Mouse (Mus musculus) adrenal gland, adult (tissue): ENCODE measurements around the gene N4bp1.

Experiments used
- DNase-seq, 2 experiments: peaks; one replicate each; pipeline ENCODE4 v3.0.0; 2022 to 2023; ENCODE audit warnings: low spot score in 1 of 2; ENCODE audit not compliant: inconsistent age in 2 of 2

The N4bp1 gene

DNA sequence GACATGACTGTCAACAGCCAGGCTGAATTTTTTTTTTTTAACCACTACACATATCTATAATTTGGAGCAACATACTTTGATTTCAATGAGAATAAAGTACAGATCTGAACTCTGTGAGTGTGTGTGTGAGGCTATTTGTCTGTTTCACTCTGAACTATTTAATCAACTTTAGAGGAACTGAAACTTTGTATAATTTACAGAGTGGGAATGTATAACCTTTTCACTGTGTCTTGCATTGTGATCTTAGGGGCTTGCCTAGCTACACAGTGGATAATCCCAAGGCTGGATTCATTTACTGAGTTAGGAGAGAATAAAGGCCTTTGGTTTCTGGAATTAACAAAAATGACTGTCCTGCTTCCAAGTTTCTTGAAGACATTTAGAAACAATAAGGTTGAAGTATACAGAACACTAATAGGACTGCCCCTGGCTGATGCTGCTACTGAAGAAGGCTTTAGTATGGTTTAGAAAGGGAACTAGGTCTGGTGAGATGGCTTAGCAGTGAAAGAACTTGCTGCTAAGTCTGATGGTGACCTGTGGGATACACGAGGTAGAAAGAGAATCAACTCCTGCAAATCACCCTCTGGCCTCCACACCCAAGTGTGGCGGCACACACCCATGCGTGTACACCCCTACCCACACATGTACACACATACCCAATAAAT lies 22.8 kb downstream of the N4bp1 start:
- no peak for DNase-seq

DNA sequence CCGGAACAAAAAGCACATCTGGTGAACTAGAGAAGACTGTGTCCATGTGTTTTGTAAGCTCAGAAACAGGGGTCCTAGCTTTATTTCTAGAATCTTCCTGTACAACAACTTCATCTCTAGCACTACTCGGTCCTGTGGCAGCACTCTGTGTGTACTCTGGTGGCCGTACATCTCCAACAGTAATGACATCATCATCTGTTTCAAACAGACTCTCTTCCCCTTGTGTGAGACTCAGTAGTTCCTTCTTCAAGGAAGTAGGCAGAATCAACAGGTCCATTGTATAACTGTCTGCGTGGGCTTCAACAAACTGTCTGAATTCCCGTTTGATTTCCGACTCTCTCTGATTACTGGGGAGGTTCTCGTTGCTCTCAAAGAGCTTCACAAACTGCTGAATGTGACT lies 23.5 kb downstream of the N4bp1 start:
- no peak for DNase-seq

DNA sequence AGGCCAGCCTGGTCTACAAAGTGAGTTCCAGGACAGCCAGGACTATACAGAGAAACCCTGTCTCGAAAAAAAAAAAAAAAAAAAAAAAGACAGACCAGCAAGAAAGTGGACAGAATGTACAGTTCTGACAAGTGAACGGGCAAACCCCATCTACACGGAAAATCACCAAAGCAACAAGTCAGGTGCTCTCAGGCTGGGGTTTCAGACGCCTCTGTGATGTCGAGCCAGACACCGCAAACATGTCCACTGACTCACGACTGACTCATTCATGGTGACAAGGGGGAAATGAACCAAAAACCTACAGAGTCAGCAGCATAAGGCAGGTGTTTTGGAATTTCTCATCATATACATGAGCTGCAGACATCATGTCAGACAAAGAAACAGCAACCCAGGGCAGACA lies 28.8 kb downstream of the N4bp1 start:
- DNase-seq: peak; percentile 53 to 65

DNA sequence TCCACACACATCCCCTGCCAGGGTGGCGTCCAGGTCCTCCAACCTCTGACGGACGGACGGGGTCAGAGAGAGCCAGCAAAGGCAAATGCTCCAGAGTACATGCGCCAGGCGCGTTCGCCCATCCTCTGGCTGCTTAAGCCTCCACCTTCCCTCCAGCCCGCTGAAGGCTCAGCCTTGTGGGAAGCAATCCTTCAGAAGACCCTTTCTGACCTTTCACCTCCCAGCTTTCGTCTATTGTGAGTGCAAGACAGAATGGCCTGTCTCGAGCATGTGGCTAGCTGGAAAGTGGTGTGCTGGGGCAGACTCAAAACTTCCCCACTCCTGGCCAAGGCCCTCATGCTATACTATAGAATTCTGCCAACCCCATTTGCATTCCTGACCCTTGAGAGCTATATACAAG lies 30.4 kb downstream of the N4bp1 start:
- DNase-seq: no peak

DNA sequence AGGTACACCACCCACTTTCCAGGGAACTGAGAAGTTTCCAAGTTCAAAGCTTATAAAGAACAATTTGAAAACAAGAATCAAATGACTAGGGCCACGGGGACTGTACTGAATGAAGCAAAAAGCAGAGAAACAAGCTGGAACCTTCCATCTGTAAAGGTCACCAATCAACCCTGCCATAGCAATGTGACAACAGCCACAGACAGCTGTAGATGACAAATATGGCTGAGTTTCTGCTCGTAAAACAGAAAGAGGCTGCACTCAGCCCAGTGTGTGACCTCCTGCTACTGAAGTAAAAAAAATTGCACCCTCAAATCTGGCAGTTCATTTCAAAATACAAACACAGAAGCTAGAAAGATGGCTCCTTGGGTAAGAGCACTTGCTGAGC lies 31.1 kb downstream of the N4bp1 start:
- no peak for DNase-seq

DNA sequence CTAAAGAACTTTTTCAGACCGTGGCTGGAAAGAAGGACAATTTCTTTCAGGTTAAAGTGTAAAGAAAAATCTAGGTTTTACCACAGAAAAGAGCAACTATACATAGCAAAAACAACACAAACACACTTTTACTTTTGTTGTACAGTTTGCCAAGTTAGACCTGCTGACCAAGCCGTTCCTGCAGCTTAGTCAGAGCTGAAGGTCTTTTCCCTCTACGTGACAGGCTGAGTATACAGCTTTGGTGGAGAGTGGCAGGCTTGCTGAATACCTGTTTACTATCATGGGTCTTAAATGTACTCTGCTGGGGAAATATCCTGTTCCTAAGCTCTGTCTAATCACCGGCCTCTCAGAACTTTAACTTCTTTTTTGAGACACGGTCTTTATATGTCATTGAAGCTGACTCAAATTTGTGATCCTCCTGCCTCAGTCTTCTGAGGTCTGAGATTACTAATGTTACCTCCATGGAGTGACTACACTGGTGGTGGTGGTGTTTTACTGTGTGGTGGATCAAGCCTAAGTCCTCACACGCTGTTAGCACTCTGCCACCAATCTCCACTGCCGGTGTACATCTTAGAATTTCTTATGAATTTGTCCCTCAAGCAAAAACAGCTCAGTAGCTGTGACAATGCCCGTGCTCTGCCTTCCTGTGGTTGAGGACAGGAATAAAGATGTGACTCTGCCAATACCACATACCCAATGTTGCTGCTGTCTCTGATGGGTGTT lies 31.6 kb downstream of the N4bp1 start:
- peak in 1 of 2 experiments; percentile 57 for DNase-seq

DNA sequence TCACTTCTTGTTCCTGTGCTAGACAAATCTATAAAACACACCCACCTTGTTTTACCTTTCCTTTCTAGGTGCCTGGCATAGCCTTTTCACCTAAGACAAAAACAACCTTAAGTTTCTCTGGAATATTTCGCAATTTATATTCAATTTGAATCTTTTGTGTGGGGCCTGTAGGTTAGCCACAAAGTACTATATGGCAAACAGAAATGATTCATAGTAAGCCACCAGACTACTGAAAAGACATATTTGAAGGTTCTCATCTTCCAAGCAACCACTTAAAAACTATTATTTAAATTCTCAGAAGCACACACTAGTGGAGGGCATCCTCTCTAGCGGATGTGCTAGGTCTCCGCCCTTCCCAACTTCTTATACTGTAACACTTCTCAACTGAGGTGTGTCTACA lies 32.6 kb downstream of the N4bp1 start:
- no peak for DNase-seq

- DNase-seq: no peak
These were observed 36.2 kb downstream of the N4bp1 start for GRCm38 (mm10) chr8:86848876-86849275.

GRCm38 (mm10) chr8:86848401-86848800 lies 36.7 kb downstream of the N4bp1 start:
- DNase-seq: peak in 1 of 2 experiments; percentile 77

DNA sequence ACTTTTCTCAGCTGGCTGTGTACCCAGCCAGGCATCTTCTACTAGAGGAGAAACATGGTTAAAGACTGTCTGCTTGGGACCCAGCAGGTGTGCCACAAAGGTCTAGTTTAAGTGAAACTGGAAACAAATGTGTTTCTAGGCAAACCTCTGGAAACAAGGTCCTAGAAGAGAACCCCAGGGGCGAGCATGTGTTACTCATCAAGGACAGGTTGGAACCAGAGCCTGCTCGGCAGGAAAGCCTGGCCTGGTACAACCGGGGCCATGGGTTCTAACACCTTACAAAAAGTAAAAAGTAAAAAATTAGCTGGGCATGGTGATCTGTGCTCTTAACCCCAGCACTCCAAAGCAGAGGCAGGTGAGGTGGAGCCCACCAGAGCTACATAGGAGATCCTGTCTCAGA lies 38.0 kb downstream of the N4bp1 start:
- no peak for DNase-seq

DNA sequence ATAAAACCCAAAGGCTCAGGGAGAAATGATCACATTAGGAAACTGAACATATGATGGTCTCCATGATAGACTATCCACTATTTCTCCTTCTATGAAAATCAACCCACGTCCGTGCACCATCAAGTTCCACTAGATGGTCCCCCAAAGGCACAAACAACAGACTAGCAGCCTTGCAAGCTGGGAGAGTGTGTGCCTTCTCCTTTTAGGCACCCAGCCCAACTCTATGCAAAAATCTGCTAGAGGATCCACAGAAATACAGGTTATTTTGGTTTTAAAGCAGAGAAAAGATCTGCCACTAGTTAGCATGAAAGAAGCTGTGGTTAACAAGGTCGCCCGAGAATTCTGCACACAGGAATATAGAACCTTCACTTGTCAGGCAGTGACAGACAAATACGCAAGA lies 39.2 kb downstream of the N4bp1 start:
- DNase-seq: no peak

DNA sequence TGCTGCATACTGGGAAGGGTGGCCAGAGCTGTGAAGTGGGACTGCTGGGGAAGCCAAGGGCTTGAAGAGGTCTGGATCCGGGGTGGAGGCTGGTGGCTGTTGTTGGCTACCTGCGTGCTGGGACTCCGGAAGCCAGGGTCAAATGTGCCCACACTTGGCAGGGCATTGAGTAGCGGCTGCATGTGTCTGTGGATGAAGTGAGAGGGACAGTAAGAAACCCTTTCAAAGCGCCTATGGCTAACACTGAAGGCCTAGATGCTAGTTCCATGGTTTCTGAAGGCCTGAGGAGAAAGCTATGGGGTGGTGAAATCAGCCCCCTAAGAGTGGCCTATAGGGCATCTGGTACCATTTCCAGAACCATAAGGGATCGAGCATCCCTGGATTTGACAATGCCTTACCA lies 40.2 kb downstream of the N4bp1 start:
- no peak for DNase-seq

DNA sequence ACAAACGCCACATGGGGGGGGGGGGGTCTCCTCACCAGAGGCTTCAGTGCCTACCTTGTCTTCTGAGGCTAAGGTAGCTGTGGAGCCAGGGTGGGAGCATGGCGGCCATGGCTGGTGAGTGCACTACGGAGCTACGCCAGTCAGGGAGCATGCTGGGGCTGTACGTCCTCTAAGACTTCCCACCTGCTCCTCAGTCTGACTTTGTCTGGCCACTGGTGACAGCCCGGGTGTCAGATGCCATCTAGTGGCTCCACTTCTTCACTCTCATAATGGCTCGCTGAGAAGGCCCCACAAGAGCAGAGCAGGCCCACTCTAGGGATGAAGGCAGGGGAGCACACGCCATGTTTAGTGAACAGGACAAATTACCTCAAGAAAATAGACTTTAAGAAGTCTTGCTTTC lies 41.2 kb downstream of the N4bp1 start:
- no peak for DNase-seq

GRCm38 (mm10) chr8:86841556-86842309 lies 43.3 kb downstream of the N4bp1 start:
- no peak for DNase-seq

- no peak for DNase-seq
These were observed 44.9 kb downstream of the N4bp1 start for GRCm38 (mm10) chr8:86840120-86840693.

DNA sequence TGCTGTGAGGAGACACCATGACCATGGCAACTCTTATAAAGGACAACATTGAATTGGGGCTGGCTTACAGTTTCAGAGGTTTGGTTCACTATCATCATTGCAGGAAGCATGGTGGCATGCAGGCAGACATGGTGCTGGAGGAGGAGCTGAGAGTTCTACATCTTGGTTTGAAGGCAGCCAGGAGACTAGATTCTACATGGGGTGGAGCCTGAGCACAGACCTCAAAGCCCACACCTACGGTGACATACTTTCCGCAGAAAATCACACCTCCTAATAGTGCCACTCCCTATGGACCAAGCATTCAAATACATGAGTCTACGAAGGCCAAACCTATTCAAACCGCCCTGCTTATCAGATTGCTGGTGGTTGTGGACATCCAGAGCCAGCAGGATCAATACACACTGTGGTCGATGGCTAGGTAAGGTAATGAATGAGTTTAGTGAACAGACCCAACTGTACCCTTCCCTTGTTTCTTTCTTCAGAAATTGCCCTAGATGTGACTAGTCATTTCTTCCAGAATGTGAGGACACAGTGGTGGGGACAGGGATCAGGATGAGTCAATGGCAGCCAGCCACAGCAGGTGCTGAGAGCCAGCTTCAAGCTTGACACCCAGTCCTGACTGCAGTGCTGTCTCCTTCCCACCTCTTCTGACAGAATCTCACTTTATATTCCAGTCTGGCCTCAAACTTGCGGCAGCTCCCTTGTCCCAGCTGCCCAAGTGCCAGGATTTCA lies 46.2 kb downstream of the N4bp1 start:
- DNase-seq: no peak

- DNase-seq: no peak
These were observed 47.8 kb downstream of the N4bp1 start for GRCm38 (mm10) chr8:86837234-86837633.

DNA sequence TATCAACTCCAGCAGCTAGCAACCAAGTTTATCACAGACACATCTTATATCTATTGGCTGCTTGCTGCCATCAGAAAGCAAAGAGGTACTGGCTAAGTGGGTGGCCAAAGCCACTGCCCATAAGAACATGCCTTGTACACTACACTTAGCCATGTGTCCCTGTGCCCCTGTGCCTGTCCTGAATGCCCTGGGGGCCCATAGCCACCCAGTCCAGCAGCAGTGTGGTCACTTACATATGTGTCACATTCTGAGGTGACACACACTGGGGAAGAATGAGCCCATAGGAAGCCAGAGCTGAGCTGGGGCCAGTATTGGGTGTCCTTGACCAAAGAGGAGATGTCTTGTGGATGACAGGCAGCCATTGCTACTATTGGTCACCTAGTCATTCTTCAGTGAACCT lies 49.2 kb downstream of the N4bp1 start:
- no peak for DNase-seq

- DNase-seq: no peak
These were observed 50.4 kb downstream of the N4bp1 start for GRCm38 (mm10) chr8:86834496-86835260.

GRCm38 (mm10) chr8:86833937-86834336 lies 51.1 kb downstream of the N4bp1 start:
- DNase-seq: no peak
